Mouse (Mus musculus) splenic B cell, adult 2 months (primary cell): Measurements from ENCODE around the gene Adar.
A peak's percentile ranks its signal among the peaks of the same experiment; 100 is the strongest.

Experiments
- DNase-seq: peaks from one replicate; pipeline ENCODE4 v3.0.0-alpha.2; 2011; ENCODE audit warnings: low read depth, low spot score
- H3K27me3 ChIP-seq: 2 replicates; pipeline ENCODE4 v1.6.1; 2012; ENCODE audit warnings: mild to moderate bottlenecking, low read length, moderate library complexity, mixed read lengths; ENCODE audit not compliant: control insufficient read depth, poor library complexity, insufficient read depth, severe bottlenecking
- H3K36me3 ChIP-seq: 2 replicates; pipeline ENCODE4 v1.6.1; 2012; ENCODE audit warnings: mild to moderate bottlenecking, low read length, moderate library complexity, mixed read lengths; ENCODE audit not compliant: control insufficient read depth, poor library complexity, insufficient read depth, severe bottlenecking

The Adar gene

DNA sequence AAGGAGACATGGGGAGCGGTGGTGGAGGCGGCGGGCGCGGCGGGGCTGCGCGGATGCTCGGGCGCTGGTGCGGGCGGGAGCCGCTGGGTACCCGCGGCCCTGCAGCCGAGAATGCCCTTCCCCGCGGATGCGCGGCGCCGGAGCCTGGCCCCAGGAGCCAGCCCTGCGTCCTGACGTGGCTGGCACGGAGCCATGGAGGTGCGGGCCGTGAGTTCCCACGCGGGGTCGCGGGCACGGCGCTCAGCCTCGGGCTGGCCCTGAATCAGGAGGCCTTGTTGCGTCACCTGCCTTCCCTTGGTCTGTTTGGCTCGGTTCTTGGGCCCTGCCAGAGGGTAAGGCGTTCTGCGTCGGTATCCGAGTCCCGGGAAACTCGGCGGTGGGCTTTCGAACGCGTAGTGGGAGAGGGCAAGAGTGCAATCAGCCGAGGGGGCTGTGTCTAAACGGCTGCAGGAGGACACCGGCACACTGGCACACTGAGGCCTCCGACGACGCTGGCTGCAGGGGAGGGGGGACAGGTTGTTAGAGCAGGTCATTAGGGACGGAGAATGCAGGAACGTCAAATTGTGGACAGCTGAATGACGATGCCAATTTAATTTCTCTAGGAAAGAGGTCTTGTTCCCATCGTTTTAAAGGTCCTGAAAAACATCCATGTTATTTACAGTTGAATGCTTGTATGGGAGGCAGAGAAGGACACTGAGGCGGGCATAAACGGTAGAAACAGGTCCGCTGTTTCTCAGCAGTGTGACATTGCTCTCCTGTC is 565 bp downstream of the Adar start:
- H3K36me3 ChIP-seq, result no peaks in the 10 kb centered on the region
- DNase-seq, result peak; percentile 23
- no peaks in the 10 kb centered on the region for H3K27me3 ChIP-seq

DNA sequence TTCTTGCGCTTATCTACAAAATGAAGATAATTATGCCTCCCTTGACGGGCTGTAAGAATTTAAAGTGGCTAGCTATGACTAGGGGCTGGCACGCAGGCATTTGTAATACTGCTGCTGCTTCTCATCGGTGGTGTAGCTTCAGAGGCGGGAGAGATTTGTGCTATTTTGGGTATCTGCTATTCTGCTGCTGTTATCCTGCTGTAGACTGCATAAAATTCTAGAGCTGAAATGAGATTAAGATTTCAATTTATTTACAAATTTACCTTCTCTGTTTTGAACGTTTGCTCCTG is 1.1 kb downstream of the Adar start:
- no peak for DNase-seq
- Histone ChIP-seq H3K27me3 (no peaks in the 10 kb centered on the region), H3K36me3 (no peaks in the 10 kb centered on the region)

DNA sequence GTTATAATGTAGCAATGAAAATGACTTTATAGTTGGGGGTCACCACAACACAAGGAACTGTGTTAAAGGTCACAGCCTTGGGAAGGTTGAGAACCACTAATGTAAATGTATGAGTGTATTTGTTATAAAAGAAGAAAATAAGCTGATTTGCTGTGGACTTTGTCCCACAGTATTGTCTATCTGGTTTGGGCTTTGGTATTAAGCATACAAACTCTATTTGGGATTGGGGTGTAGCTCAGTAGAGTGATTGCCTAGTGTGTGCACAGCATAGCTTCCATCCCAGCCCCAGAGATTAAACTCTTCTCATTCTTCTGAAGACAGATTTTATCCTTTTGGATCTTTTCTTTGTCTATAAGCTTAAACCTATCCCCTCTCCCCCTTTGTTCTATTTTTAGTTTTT is 7.2 kb downstream of the Adar start:
- DNase-seq, result no peak
- H3K27me3 ChIP-seq, result no peaks in the 10 kb centered on the region
- H3K36me3 ChIP-seq, result no peaks in the 10 kb centered on the region

DNA sequence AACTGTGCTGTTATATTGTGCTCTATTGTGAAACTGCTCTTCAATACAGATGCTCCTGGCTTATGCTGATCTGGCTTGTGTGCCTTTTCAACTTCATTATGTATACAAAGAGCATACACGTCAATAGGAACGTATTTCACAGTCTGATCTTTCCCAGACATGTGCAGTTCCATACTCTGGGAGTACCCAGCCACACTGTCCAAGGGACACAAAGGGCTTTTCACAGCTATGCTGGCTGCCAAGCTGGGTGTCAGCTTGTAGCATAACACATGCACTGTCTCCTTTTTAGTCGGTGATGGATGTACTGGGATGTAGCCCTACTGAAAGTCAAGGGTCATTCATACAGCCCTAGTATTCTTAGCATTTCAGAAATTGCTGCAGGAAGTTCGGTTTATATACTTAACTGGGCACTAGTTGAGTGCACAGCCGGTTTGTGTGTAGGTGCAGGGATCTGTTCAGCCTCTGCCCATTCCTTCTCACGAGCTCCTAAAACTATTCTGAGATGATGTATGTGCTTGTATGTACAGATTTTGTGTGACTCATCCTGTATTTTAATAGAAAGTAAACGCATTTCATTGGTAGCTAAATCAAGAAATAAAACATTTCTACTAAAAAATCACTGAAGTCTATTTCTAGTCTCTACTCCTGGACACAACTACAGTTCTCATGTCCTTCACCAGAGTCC is 8.7 kb downstream of the Adar start:
- DNase-seq, result no peak
- Histone ChIP-seq H3K27me3 (no peaks in the 10 kb centered on the region), H3K36me3 (no peaks in the 10 kb centered on the region)

DNA sequence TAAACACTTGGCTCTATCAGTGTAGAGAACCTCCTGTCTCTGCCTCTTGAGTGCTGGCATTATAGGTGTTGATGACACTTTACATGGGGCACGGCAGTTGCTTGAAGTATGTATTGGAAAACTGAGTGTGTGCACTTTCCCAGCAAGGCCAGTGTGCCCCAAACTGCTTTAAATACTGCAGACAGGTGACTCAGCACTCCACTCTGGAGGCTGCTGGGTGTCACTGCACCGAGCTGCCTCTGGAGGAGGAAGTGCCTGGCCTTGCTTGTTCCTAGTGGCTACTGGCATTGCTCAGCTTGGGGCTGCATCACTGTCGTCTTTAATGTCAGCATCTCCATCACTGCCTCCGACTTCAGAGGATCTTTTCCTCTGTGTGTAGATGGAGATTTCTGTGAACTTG is 12.2 kb downstream of the Adar start:
- Histone ChIP-seq H3K36me3 (no peaks in the 10 kb centered on the region), H3K27me3 (no peaks in the 10 kb centered on the region)
- DNase-seq, result peak; percentile 76

DNA sequence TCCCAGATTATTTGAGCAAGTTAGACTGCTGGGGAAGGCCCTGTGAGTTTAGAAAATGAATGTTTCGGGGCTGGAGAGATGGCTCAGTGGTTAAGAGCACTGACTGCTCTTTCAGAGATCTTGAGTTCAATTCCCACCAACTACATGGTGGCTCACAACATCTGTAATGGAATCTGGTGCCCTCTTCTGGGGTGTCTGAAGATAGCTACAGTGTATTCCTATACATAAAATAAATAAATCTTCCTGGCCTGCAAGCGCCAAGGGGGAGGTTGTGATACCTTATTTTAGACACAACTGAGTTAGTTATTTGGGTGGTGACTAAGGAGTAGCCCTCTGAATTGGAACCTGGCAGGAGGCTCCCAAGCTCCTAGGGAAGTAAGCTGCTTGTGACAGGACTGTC is 14.0 kb downstream of the Adar start:
- no peaks in the 10 kb centered on the region for H3K36me3 ChIP-seq
- no peak for DNase-seq
- no peaks in the 10 kb centered on the region for H3K27me3 ChIP-seq

DNA sequence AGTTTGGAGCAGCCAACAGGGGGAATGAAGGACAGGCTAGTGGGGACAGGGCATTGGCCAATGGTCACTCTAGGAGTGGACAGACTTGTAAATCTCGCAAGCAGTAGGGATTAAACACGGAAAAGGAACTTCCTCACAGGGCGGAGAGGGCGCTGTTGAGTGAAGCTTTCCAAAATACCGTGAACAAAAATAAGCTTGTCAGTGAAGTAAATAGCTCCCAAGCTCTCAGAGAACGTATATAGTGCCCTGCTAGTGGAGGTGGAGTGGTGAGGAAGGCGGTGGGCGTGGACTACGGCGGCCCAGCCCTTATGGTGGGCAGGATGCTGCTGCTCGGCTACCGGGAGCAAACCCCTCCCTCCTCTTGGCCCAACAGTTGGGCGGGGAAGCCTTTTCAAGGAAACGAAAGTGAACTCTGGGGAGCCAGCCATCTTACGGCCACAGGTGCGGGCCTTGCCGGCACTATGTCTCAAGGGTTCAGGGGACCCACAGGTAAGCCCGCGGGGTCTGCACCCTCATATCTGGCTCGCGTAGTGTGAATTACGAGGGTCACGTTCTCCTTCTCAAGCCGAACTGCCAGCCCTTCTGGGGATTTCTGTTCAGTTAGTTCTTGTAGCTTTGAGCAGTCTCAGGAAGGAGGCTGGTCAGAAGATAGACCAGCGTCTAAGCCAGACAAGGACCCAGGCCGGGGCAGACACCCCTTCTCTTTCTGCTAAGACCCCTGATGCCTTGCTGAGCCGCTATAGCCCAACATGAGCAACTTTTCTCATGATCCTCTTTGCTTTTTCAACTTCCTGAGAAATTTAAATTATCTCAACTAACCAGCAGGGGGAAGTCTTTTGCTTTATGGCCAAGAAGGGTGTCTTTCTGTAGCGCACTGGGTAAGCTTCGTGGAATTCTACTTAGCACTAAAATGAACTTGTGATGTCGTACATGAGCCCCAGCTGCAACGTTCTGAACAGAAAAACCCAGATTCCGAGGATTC is 15.8 kb downstream of the Adar start:
- Histone ChIP-seq H3K27me3 (no peaks in the 10 kb centered on the region), H3K36me3 (no peaks in the 10 kb centered on the region)
- peak; percentile 95 for DNase-seq

DNA sequence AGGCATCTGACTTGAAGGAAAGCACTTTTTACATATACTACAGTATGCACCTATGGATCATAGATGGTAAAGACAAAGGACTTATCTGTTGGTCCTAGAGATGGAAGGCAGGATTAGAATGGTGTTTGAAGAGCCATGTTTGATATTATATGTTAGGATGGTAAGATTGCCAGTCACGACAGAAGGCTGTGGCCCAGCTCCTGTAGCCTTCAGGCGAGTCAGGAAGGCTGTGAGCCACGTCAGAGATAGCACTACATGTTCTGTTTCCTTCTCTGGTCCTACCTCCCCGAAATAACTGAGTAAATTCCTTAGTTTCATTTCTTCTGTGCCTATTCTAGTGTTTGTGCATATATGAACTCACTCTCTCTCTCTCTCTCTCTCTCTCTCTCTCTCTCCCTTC is 17.3 kb downstream of the Adar start:
- no peak for DNase-seq
- H3K27me3 ChIP-seq, result no peaks in the 10 kb centered on the region
- peaks cover 2% of the 10 kb centered on the region for H3K36me3 ChIP-seq

DNA sequence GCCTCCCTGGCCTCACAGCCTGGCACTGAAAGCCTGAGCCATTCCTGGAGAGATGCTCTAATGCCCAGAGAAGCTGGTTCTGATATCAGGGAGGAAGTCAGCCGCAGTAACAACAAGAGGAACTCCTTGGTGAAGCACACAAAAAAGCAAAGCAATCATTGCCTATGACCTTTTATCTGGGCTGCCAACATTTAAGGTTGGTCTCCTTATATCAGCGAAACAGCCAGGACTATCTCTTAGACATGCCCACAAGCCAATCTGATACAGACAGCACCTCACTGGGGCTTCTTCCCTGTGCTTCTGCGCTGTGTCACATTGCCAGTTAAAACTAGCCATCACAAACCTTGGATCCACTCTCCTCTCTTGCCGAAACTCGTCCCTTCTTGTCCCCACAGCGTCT is 23.7 kb downstream of the Adar start:
- Histone ChIP-seq H3K27me3 (no peaks in the 10 kb centered on the region), H3K36me3 (peaks cover 16% of the 10 kb centered on the region)
- DNase-seq, result no peak

DNA sequence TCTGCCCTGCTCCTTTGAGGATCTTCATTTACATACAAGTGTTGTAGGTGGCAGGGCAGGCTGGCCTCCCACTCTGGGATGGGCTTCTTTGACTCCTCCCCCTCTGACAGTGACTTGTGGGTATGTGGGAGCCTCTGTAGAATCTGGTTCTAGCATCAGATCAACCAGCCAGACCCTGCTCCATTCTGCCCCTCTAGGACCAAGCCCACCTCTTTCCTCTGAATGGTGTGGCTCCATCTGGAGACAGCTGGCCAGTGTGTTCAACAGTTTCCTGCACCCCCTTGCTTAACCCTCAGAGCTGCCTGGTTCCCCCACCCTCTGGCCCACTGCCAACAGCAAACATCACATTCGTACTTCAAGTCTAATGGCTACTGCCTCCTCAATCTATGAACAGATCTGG is 37.5 kb downstream of the Adar start:
- no peak for DNase-seq
- Histone ChIP-seq H3K36me3 (peaks cover 11% of the 10 kb centered on the region), H3K27me3 (no peaks in the 10 kb centered on the region)

DNA sequence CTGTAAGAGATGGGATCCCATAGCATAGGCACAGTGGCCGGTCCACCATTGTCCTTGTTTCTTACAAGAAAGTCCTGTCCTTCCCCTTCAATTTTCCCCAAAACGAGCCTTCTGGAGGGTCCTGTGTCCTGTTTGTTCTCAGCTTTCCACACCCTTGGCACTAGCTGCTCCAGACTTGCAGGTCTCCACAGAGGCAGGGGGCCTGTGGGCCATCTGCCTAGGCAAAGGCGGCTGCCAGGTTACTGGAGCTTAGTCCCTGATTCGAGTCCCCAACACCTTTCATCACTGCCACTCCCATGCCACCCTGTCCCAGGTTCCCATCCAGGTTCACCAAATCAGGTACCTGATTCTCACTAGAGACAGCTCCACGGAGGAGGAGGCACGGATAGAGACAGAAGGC is 40.5 kb downstream of the Adar start:
- DNase-seq, result no peak
- H3K27me3 ChIP-seq, result no peaks in the 10 kb centered on the region
- H3K36me3 ChIP-seq, result peaks cover 5% of the 10 kb centered on the region

DNA sequence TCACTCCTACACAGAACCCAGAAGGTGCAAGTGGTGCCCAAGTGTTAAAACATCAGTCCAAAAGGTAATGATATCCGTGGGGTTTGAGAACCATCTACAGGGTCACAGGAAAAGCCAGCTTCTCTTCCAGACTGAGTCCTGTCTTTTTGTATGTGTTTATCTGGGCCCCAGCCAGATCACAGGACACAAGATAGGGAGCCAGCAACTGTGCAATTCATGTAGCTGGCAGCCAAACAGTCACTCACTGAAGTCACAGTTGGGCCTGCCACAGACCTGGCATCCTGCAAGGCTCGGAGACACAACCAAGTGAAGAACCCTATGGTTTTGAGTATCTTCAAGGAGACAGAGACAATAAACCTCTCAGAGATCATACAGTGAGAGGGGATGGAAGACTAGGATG is 43.0 kb downstream of the Adar start:
- no peaks in the 10 kb centered on the region for H3K36me3 ChIP-seq
- no peaks in the 10 kb centered on the region for H3K27me3 ChIP-seq
- DNase-seq, result no peak

DNA sequence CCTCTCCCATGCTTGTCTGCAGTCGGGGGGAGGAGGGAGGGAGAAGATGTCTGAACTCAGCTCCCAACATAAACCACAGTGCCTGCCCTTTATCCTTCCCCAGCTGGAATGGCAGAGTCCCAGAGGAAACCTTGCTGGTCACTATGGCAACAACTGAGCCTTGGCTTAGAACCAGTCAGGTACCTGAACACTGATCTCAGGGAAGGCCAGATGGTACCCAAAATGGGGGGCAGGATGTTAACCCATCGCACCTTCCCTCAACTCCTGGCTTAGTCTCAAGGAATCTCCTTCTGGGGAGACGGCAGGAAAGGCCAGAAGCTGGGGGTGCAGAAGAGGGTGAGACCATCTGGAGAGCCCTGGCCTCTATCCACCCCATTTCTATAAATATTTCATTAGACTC is 45.0 kb downstream of the Adar start:
- H3K27me3 ChIP-seq, result no peaks in the 10 kb centered on the region
- no peak for DNase-seq

DNA sequence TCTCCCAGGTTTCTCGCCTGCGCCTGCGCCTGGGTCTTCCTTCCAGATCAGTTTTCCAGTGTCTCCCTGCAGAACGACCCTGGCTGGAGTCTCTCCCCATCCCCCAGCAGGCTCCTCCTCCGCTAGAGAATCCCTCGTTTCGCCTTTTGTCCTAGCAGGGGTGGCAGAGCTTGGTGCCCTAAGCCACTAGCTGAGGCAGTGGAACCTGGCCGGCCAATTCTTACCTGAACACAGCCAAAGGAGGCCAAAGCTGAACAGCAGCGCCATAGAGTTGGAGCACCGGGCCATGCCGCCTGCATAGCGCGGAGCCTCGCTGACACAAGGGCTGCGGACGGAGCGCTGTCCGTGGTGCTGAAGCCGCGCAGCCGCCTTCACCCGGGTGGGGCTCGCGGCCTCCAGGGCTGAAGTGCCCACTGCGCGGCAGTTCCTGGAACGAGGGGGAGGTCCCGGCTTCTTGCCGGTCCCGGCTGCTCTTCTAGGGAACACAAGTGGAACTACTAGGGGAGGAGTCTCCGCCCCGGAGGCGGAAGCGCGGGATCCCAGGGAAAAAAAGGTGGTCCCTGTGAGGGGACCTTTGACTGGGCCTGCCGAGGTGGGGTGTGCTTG is 49.4 kb downstream of the Adar start, which contains the start of gene Chrnb2:
Gene Chrnb2, minus strand, starts transcription at position 514 of the 606 bp plus-strand sequence.
- DNase-seq, result peak; percentile 84
- Histone ChIP-seq H3K36me3 (no peaks in the 10 kb centered on the region; the same call in 1 of the 2 replicates), H3K27me3 (no peaks in the 10 kb centered on the region)

More for the DNA sequence above, 45.0 kb downstream of the Adar start:
- no peaks in the 10 kb centered on the region for H3K36me3 ChIP-seq
